Mouse (Mus musculus): ENCODE results near the gene A930033H14Rik.

DNA sequence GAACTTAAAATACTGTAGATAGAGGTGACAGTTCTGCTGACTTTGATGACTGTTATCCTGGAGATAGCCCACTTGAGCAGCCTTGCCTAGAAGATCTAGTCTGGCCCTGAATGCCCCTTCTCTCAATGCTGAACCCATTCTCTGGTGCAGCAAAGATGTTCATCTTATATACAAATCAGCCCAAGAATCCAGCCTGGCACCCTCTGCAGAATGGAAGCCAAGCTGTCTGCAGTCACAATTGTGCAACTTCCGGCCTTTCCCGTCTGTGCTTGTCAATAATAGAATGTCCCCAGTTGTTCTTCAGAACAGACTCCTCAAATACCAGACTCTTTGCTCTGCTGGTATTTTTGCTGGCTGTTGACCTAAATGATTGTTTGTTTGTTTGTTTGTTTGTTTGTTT, 27.6 kb upstream of the A930033H14Rik start:
- TF ChIP-seq POLR2A (IDR thresholded peaks at IDR 0.05; ENCODE audit: insufficient read length, low read depth) (no peak), USF1 (IDR thresholded peaks at IDR 0.05; ENCODE audit: low read depth) (no peak), TCF12 (IDR thresholded peaks at IDR 0.05; ENCODE audit: insufficient read depth, poor library complexity, severe bottlenecking) (no peak), MAX (IDR thresholded peaks at IDR 0.05; ENCODE audit: low read depth) (no peak), MYOG (IDR thresholded peaks at IDR 0.05; ENCODE audit: control insufficient read depth in 1 of 3, insufficient read depth in 1 of 3, insufficient read length in 2 of 3, low read depth in 2 of 3) (no peak), POLR2AphosphoS2 (IDR thresholded peaks at IDR 0.05; ENCODE audit: insufficient read length, low read depth) (no peak), REST (IDR thresholded peaks at IDR 0.05; ENCODE audit: insufficient read depth, insufficient read length) (no peak), MYOD1 (IDR thresholded peaks at IDR 0.05; ENCODE audit: control insufficient read depth in 1 of 3, insufficient read length in 2 of 3, low read depth in 2 of 3) (peak in 1 of 3 experiments; percentile 29), SRF (IDR thresholded peaks at IDR 0.05; ENCODE audit: control insufficient read depth, insufficient read length, low read depth) (no peak), E2F4 (IDR thresholded peaks at IDR 0.05; ENCODE audit: insufficient read depth) (no peak)

All from myocyte (in vitro differentiated cells).